Mouse (Mus musculus) hindbrain, embryonic 15.5 days (tissue): Measurements from ENCODE around the gene Hdlbp. TPM values are rescaled to one million over a fixed set of nuclear protein-coding genes. Genes with fewer than 3 reads are reported as not detected.
A peak's percentile ranks its signal among the peaks of the same experiment; 100 is the strongest.
"Not testable (repeated sequence)": the region's sequence is repeated elsewhere in the genome, so short reads cannot be mapped to it uniquely, and the experiment has no call there.

Experiments
- ATAC-seq: fragments of 200-750 bp; cut with Nextera tagmentation; 2 replicates; pipeline ENCODE4 v1.8.0; 2017; ENCODE audit warnings: low read depth, moderate number of reproducible peaks, moderate TSS enrichment; ENCODE audit not compliant: low FRiP score
- H3K27ac ChIP-seq: fragments of 300-500 bp; sonication (generic); replicated peaks from 2 replicates; pipeline ENCODE4 v1.5.1; 2015; ENCODE audit warnings: mild to moderate bottlenecking, inconsistent platforms
- H3K27me3 ChIP-seq: fragments of 300-500 bp; sonication (generic); 2 replicates; pipeline ENCODE4 v1.6.1; 2015; ENCODE audit warnings: control low read depth, inconsistent platforms
- H3K36me3 ChIP-seq: fragments of 300-500 bp; sonication (generic); 2 replicates; pipeline ENCODE4 v1.6.1; 2015; ENCODE audit warnings: control low read depth, inconsistent platforms
- H3K4me1 ChIP-seq: fragments of 300-500 bp; sonication (generic); replicated peaks from 2 replicates; pipeline ENCODE4 v1.6.1; 2015; ENCODE audit warnings: control low read depth, inconsistent platforms
- H3K4me2 ChIP-seq: fragments of 300-500 bp; sonication (generic); 2 replicates; pipeline ENCODE4 v1.6.1; 2015; ENCODE audit warnings: moderate library complexity, mild to moderate bottlenecking, inconsistent platforms
- H3K4me3 ChIP-seq: fragments of 300-500 bp; sonication (generic); 2 replicates; pipeline ENCODE4 v1.5.1; 2015; ENCODE audit warnings: mild to moderate bottlenecking, inconsistent platforms
- H3K9ac ChIP-seq: fragments of 300-500 bp; sonication (generic); 2 replicates; pipeline ENCODE4 v1.6.1; 2015; ENCODE audit warnings: inconsistent platforms
- H3K9me3 ChIP-seq: fragments of 300-500 bp; sonication (generic); 2 replicates; pipeline ENCODE4 v1.6.1; 2016; ENCODE audit warnings: control low read depth, inconsistent platforms
- WGBS: fragments of 180-500 bp; shearing (Covaris S2); methylation state at CpG from one replicate; pipeline ENCODE4 v1.1.7; 2015; 5-methylcytosine and 5-hydroxymethylcytosine counted together
- polyA plus RNA-seq: library from polyadenylated mRNA; unstranded; fragments of >200 nt; fragmentation: Nextera tagmentation; extraction: Ambion mirVana; gene quantifications from 2 replicates; pipeline ENCODE4 v1.2.1, GENCODE M21; 2015

Gene Hdlbp
- polyA plus RNA-seq = 66.9 and 82.4 TPM in 2 replicates

- peak within 1 kb of the TSS; percentile 94 for H3K27ac ChIP-seq
- peak within 1 kb of the TSS; percentile 82 for H3K4me2 ChIP-seq
- H3K27me3 ChIP-seq = no peaks in the 10 kb centered on the region
- no peaks in the 10 kb centered on the region for H3K36me3 ChIP-seq
- peak within 1 kb of the TSS; percentile 92 for H3K4me3 ChIP-seq
- under 1% methylated on average over 74 of the region's 74 CpGs for WGBS
- peak; percentile 94 for ATAC-seq
- H3K9me3 ChIP-seq = no peaks in the 10 kb centered on the region
- H3K4me1 ChIP-seq = peaks cover 30% of the 10 kb centered on the region
- peak within 1 kb of the TSS; percentile 80 for H3K9ac ChIP-seq
Measured at GRCm38 (mm10) chr1:93478586-93479475, at the start of gene Hdlbp. Gene Hdlbp (minus strand): TSS chr1:93478815.

GRCm38 (mm10) chr1:93522325-93522724 is 43.7 kb upstream of the Hdlbp start:
- H3K27me3 ChIP-seq = no peaks in the 10 kb centered on the region
- no peak for ATAC-seq
- no peaks in the 10 kb centered on the region for H3K9me3 ChIP-seq
- H3K27ac ChIP-seq = no peak overlapping the region
- no peak overlapping the region for H3K9ac ChIP-seq
- WGBS = 96% methylated on average over 1 of the region's 1 CpGs
- no peak overlapping the region for H3K4me3 ChIP-seq
- no peaks in the 10 kb centered on the region for H3K4me1 ChIP-seq
- no peaks in the 10 kb centered on the region for H3K36me3 ChIP-seq
- H3K4me2 ChIP-seq = no peak overlapping the region

- H3K9me3 ChIP-seq = no peaks in the 10 kb centered on the region
- no peaks in the 10 kb centered on the region for H3K4me1 ChIP-seq
- H3K27me3 ChIP-seq = no peaks in the 10 kb centered on the region
- no peak overlapping the region for H3K4me3 ChIP-seq
- no peak for ATAC-seq
- H3K36me3 ChIP-seq = no peaks in the 10 kb centered on the region
- no peak overlapping the region for H3K4me2 ChIP-seq
- no peak overlapping the region for H3K27ac ChIP-seq
- WGBS = 81% methylated on average over 2 of the region's 2 CpGs
- no peak overlapping the region for H3K9ac ChIP-seq
Measured at GRCm38 (mm10) chr1:93521491-93521890, 42.9 kb upstream of the Hdlbp start.

- Histone ChIP-seq H3K4me3 (no peak overlapping the region), H3K27ac (no peak overlapping the region), H3K4me2 (peak overlapping the region; percentile 71; the same call in 1 of the 2 replicates), H3K4me1 (peaks cover 20% of the 10 kb centered on the region), H3K36me3 (peaks cover 8% of the 10 kb centered on the region), H3K9me3 (no peaks in the 10 kb centered on the region), H3K27me3 (no peaks in the 10 kb centered on the region), H3K9ac (no peak overlapping the region)
- WGBS = 78% methylated on average over 14 of the region's 14 CpGs
- ATAC-seq = no peak
Measured at GRCm38 (mm10) chr1:93513221-93513620, 34.6 kb upstream of the Hdlbp start.

GRCm38 (mm10) chr1:93512351-93512690 is 33.7 kb upstream of the Hdlbp start:
- no peaks in the 10 kb centered on the region for H3K9me3 ChIP-seq
- under 1% methylated on average over 15 of the region's 15 CpGs for WGBS
- H3K36me3 ChIP-seq = peaks cover 14% of the 10 kb centered on the region
- peak overlapping the region; percentile 62 for H3K27ac ChIP-seq
- peak overlapping the region; percentile 67 for H3K4me3 ChIP-seq
- H3K4me2 ChIP-seq = peak overlapping the region; percentile 71
- H3K9ac ChIP-seq = peak overlapping the region; percentile 69
- peaks cover 20% of the 10 kb centered on the region for H3K4me1 ChIP-seq
- no peaks in the 10 kb centered on the region for H3K27me3 ChIP-seq
- ATAC-seq = no peak; the same call in 1 of the 2 replicates

GRCm38 (mm10) chr1:93511585-93512350 is 33.2 kb upstream of the Hdlbp start, which contains the start of gene Farp2:
Gene Farp2 (plus strand): TSS chr1:93512079.
- Histone ChIP-seq H3K36me3 (peaks cover 15% of the 10 kb centered on the region), H3K27ac (peak within 1 kb of the TSS; percentile 62), H3K4me2 (peak within 1 kb of the TSS; percentile 71), H3K27me3 (no peaks in the 10 kb centered on the region), H3K9me3 (no peaks in the 10 kb centered on the region), H3K4me1 (peaks cover 20% of the 10 kb centered on the region), H3K9ac (peak within 1 kb of the TSS; percentile 69), H3K4me3 (peak within 1 kb of the TSS; percentile 67)
- ATAC-seq = peak; percentile 97
- under 1% methylated on average over 51 of the region's 71 CpGs for WGBS

- H3K4me2 ChIP-seq, H3K27me3 ChIP-seq, H3K27ac ChIP-seq, H3K4me3 ChIP-seq, ATAC-seq, H3K9me3 ChIP-seq, H3K9ac ChIP-seq: not testable (repeated sequence)
- Histone ChIP-seq H3K36me3 (peaks cover 40% of the 10 kb centered on the region), H3K4me1 (peaks cover 20% of the 10 kb centered on the region)
- WGBS = 49% methylated on average over 1 of the region's 1 CpGs
Measured at GRCm38 (mm10) chr1:93508576-93508975, 30.0 kb upstream of the Hdlbp start.

- no peak overlapping the region for H3K9ac ChIP-seq
- no peak overlapping the region for H3K4me3 ChIP-seq
- no peak overlapping the region for H3K4me2 ChIP-seq
- WGBS = 40% methylated on average over 10 of the region's 10 CpGs
- peaks cover 50% of the 10 kb centered on the region for H3K36me3 ChIP-seq
- 0 out of 2 replicates have a peak, but pooled peaks have one; percentile 31 for ATAC-seq
- no peaks in the 10 kb centered on the region for H3K9me3 ChIP-seq
- no peaks in the 10 kb centered on the region for H3K27me3 ChIP-seq
- H3K27ac ChIP-seq = no peak overlapping the region
- H3K4me1 ChIP-seq = peaks cover 7% of the 10 kb centered on the region
Measured at GRCm38 (mm10) chr1:93506944-93507676, 28.5 kb upstream of the Hdlbp start.

GRCm38 (mm10) chr1:93495312-93495711 is 16.7 kb upstream of the Hdlbp start:
- WGBS = 89% methylated on average over 3 of the region's 3 CpGs
- no peak overlapping the region for H3K27ac ChIP-seq
- H3K9me3 ChIP-seq = no peaks in the 10 kb centered on the region
- no peaks in the 10 kb centered on the region for H3K4me1 ChIP-seq
- no peaks in the 10 kb centered on the region for H3K27me3 ChIP-seq
- peaks cover 38% of the 10 kb centered on the region for H3K36me3 ChIP-seq
- no peak for ATAC-seq
- no peak overlapping the region for H3K4me3 ChIP-seq
- no peak overlapping the region for H3K4me2 ChIP-seq
- H3K9ac ChIP-seq = no peak overlapping the region

- not testable (repeated sequence) for H3K27me3 ChIP-seq, H3K4me1 ChIP-seq, H3K4me2 ChIP-seq, H3K9me3 ChIP-seq, H3K4me3 ChIP-seq, H3K9ac ChIP-seq, H3K36me3 ChIP-seq, ATAC-seq, H3K27ac ChIP-seq
- 78% methylated on average over 3 of the region's 3 CpGs for WGBS
Measured at GRCm38 (mm10) chr1:93486302-93486701, 7.7 kb upstream of the Hdlbp start.

GRCm38 (mm10) chr1:93479476-93480083 is 965 bp upstream of the Hdlbp start:
- peak overlapping the region; percentile 78 for H3K9ac ChIP-seq
- no peak for ATAC-seq
- H3K9me3 ChIP-seq = no peaks in the 10 kb centered on the region
- no peaks in the 10 kb centered on the region for H3K36me3 ChIP-seq
- peak overlapping the region; percentile 94 for H3K27ac ChIP-seq
- H3K27me3 ChIP-seq = no peaks in the 10 kb centered on the region
- peak overlapping the region; percentile 82 for H3K4me2 ChIP-seq
- WGBS = 8% methylated on average over 23 of the region's 23 CpGs
- peaks cover 30% of the 10 kb centered on the region for H3K4me1 ChIP-seq
- H3K4me3 ChIP-seq = peak overlapping the region; percentile 92
